Mouse (Mus musculus) granulocyte monocyte progenitor cell, adult 5-6 weeks (primary cell): ENCODE measurements at regions not wholly inside any gene's neighbourhood (a gene's known extent, or its start where the extent isn't known, plus 50 kb on each side); places are given as distances from the start of the nearest gene placed in this dataset.

Source experiments
- ATAC-seq: replicated peaks from 2 replicates; pipeline ENCODE4 v1.8.0; 2016; ENCODE audit warnings: mild to moderate bottlenecking, moderate TSS enrichment, inconsistent platforms; ENCODE audit not compliant: poor library complexity, severe bottlenecking

GRCm38 (mm10) chr7:58475139-58475538 lies 180.8 kb upstream of the Atp10a start:
- peak; percentile 27; the same call in 1 of the 2 replicates for ATAC-seq

DNA sequence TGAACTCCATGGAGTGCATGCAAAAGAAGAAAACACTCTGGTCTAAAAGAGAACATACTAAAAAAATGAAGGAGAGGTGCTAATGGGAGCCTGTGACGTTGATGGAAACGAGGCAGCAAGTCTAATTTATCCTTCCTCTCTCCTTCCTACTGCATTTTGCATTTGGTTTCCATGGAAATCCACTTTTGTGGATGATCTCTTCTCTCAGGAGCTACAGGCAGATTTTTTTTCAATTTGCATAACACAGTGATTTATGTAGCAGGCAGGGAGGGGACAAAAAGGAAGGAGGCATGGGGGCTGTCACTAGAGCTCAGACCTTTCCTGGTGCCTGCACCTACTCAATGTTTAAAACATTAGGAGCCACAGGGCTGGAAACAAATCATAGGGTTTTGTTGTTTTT lies 167.7 kb upstream of the Atp10a start:
- ATAC-seq: no peak
